Mouse (Mus musculus) neural tube, embryonic 14.5 days (tissue): Measurements from ENCODE around the gene Ubl4a. TPM values are rescaled to one million over a fixed set of nuclear protein-coding genes. Genes with fewer than 3 reads are reported as not detected.
A peak's percentile ranks its signal among the peaks of the same experiment; 100 is the strongest.
"Not testable (repeated sequence)": the region's sequence is repeated elsewhere in the genome, so short reads cannot be mapped to it uniquely, and the experiment has no call there.

ENCODE experiments used
- ATAC-seq: fragments of 200-750 bp; cut with Nextera tagmentation; 2 replicates; pipeline ENCODE4 v1.8.0; 2017; ENCODE audit warnings: low read depth, mild to moderate bottlenecking, moderate TSS enrichment, moderate library complexity
- H3K27ac ChIP-seq: fragments of 300-500 bp; sonication (generic); 2 replicates; pipeline ENCODE4 v1.5.1; 2014; ENCODE audit warnings: low read depth, mild to moderate bottlenecking, control low read depth, low read length, moderate library complexity, mixed read lengths
- H3K27me3 ChIP-seq: fragments of 300-500 bp; sonication (generic); 2 replicates; pipeline ENCODE4 v1.6.1; 2014; ENCODE audit warnings: low read length; ENCODE audit not compliant: control insufficient read depth, insufficient read depth
- H3K36me3 ChIP-seq: fragments of 300-500 bp; sonication (generic); 2 replicates; pipeline ENCODE4 v1.6.1; 2014; ENCODE audit warnings: low read length, mixed read lengths; ENCODE audit not compliant: control insufficient read depth, insufficient read depth
- H3K4me1 ChIP-seq: fragments of 300-500 bp; sonication (generic); 2 replicates; pipeline ENCODE4 v1.6.1; 2014; ENCODE audit warnings: low read length; ENCODE audit not compliant: control insufficient read depth, insufficient read depth
- H3K4me2 ChIP-seq: fragments of 300-500 bp; sonication (generic); 2 replicates; pipeline ENCODE4 v1.6.1; 2014; ENCODE audit warnings: mild to moderate bottlenecking, low read depth, low read length, control low read depth
- H3K4me3 ChIP-seq: fragments of 300-500 bp; sonication (generic); 2 replicates; pipeline ENCODE4 v1.5.1; 2014; ENCODE audit warnings: low read depth, low read length, control low read depth, mixed read lengths
- H3K9ac ChIP-seq: fragments of 300-500 bp; sonication (generic); replicated peaks from 2 replicates; pipeline ENCODE4 v1.6.1; 2014; ENCODE audit warnings: low read depth, mild to moderate bottlenecking, control low read depth, low read length, mixed read lengths
- H3K9me3 ChIP-seq: fragments of 300-500 bp; sonication (generic); 2 replicates; pipeline ENCODE4 v1.6.1; 2016; ENCODE audit warnings: low read length; ENCODE audit not compliant: control insufficient read depth
- WGBS: fragments of 180-500 bp; shearing (Covaris S2); extraction: QIAGEN DNeasy Blood & Tissue Kit; methylation state at CpG from one replicate; pipeline ENCODE4 v1.1.7; 2014; 5-methylcytosine and 5-hydroxymethylcytosine counted together
- polyA plus RNA-seq: library from polyadenylated mRNA; unstranded; fragments of >200 nt; fragmentation: Nextera tagmentation; extraction: Ambion mirVana; gene quantifications from 2 replicates; pipeline ENCODE4 v1.2.1, GENCODE M21; 2014

The Ubl4a gene
- polyA plus RNA-seq, 1 experiment from 2014 or later = 73.7 TPM

- Histone ChIP-seq H3K9ac (peak overlapping the region; percentile 55), H3K36me3 (no peaks in the 10 kb centered on the region), H3K4me3 (peak overlapping the region; percentile 39), H3K9me3 (no peaks in the 10 kb centered on the region), H3K4me1 (0 out of 2 replicates have a peak, but pooled peaks cover 2% of the 10 kb centered on the region), H3K27ac (no peak overlapping the region; the same call in 1 of the 2 replicates), H3K4me2 (peak overlapping the region; percentile 59), H3K27me3 (no peaks in the 10 kb centered on the region)
- no peak for ATAC-seq
- WGBS = 66% methylated on average over 10 of the region's 10 CpGs
Observed at GRCm38 (mm10) chrX:74367512-74367911, 5.5 kb downstream of the Ubl4a start.

GRCm38 (mm10) chrX:74359171-74359570, 13.8 kb downstream of the Ubl4a start:
- ATAC-seq = no peak
- Histone ChIP-seq H3K36me3 (no peaks in the 10 kb centered on the region), H3K27ac (no peak overlapping the region), H3K4me3 (no peak overlapping the region), H3K4me2 (no peak overlapping the region), H3K9ac (no peak overlapping the region), H3K9me3 (no peaks in the 10 kb centered on the region), H3K27me3 (no peaks in the 10 kb centered on the region), H3K4me1 (no peaks in the 10 kb centered on the region)
- WGBS = 45% methylated on average over 11 of the region's 11 CpGs

- H3K27me3 ChIP-seq, ATAC-seq, H3K4me1 ChIP-seq, H3K4me3 ChIP-seq, H3K4me2 ChIP-seq, H3K9me3 ChIP-seq, H3K36me3 ChIP-seq, H3K9ac ChIP-seq, H3K27ac ChIP-seq: not testable (repeated sequence)
- 95% methylated on average over 2 of the region's 3 CpGs for WGBS
Observed at GRCm38 (mm10) chrX:74357069-74357468, 15.9 kb downstream of the Ubl4a start.

GRCm38 (mm10) chrX:74353467-74353770, 19.6 kb downstream of the Ubl4a start, which contains the start of gene Lage3:
TSS of gene Lage3 (minus strand) at chrX:74353618.
- 20% methylated on average over 16 of the region's 22 CpGs for WGBS

GRCm38 (mm10) chrX:74352645-74353466, 20.2 kb downstream of the Ubl4a start:
- Histone ChIP-seq H3K27ac (peak overlapping the region; percentile 71), H3K4me2 (peak overlapping the region; percentile 49), H3K36me3 (no peaks in the 10 kb centered on the region), H3K4me3 (peak overlapping the region; percentile 34), H3K9me3 (no peaks in the 10 kb centered on the region), H3K27me3 (no peaks in the 10 kb centered on the region), H3K9ac (peak overlapping the region; percentile 50), H3K4me1 (no peaks in the 10 kb centered on the region)
- WGBS = 27% methylated on average over 13 of the region's 13 CpGs
- peak; percentile 76 for ATAC-seq

More at GRCm38 (mm10) chrX:74353467-74353770, 19.6 kb downstream of the Ubl4a start, which contains the start of gene Lage3:
- peak within 1 kb of the TSS; percentile 50 for H3K9ac ChIP-seq
- H3K27ac ChIP-seq = peak within 1 kb of the TSS; percentile 71
- H3K27me3 ChIP-seq = no peaks in the 10 kb centered on the region
- no peaks in the 10 kb centered on the region for H3K4me1 ChIP-seq
- peak within 1 kb of the TSS; percentile 34 for H3K4me3 ChIP-seq
- H3K4me2 ChIP-seq = peak within 1 kb of the TSS; percentile 49
- no peaks in the 10 kb centered on the region for H3K9me3 ChIP-seq
- no peaks in the 10 kb centered on the region for H3K36me3 ChIP-seq
- peak; percentile 94 for ATAC-seq

GRCm38 (mm10) chrX:74330166-74330930, 42.7 kb downstream of the Ubl4a start:
- Histone ChIP-seq H3K27me3 (no peaks in the 10 kb centered on the region), H3K27ac (peak overlapping the region; percentile 34; the same call in 1 of the 2 replicates), H3K4me1 (peaks cover 8% of the 10 kb centered on the region; the same call in 1 of the 2 replicates), H3K4me2 (peak overlapping the region; percentile 69), H3K9ac (peak overlapping the region; percentile 58), H3K9me3 (no peaks in the 10 kb centered on the region), H3K36me3 (no peaks in the 10 kb centered on the region), H3K4me3 (peak overlapping the region; percentile 48)
- 24% methylated on average over 2 of the region's 2 CpGs for WGBS
- no peak for ATAC-seq

GRCm38 (mm10) chrX:74329215-74329671, 43.8 kb downstream of the Ubl4a start:
- peak overlapping the region; percentile 48 for H3K27ac ChIP-seq
- WGBS = 17% methylated on average over 10 of the region's 10 CpGs
- H3K4me1 ChIP-seq = peaks cover 8% of the 10 kb centered on the region; the same call in 1 of the 2 replicates
- peak; percentile 64 for ATAC-seq
- H3K4me2 ChIP-seq = peak overlapping the region; percentile 69
- peak overlapping the region; percentile 48 for H3K4me3 ChIP-seq
- peak overlapping the region; percentile 58 for H3K9ac ChIP-seq
- H3K27me3 ChIP-seq = no peaks in the 10 kb centered on the region
- no peaks in the 10 kb centered on the region for H3K9me3 ChIP-seq
- no peaks in the 10 kb centered on the region for H3K36me3 ChIP-seq

- peaks cover 8% of the 10 kb centered on the region; the same call in 1 of the 2 replicates for H3K4me1 ChIP-seq
- 11% methylated on average over 18 of the region's 30 CpGs for WGBS
- H3K9ac ChIP-seq = peak within 1 kb of the TSS; percentile 58
- H3K27ac ChIP-seq = peak within 1 kb of the TSS; percentile 77
- H3K27me3 ChIP-seq = no peaks in the 10 kb centered on the region
- peak within 1 kb of the TSS; percentile 69 for H3K4me2 ChIP-seq
- peak within 1 kb of the TSS; percentile 48 for H3K4me3 ChIP-seq
- peak; percentile 95 for ATAC-seq
- no peaks in the 10 kb centered on the region for H3K36me3 ChIP-seq
- no peaks in the 10 kb centered on the region for H3K9me3 ChIP-seq
Observed at GRCm38 (mm10) chrX:74328725-74329161, 44.3 kb downstream of the Ubl4a start, which contains the start of gene Plxna3. TSS of gene Plxna3 (plus strand) at chrX:74329066.
